Mouse (Mus musculus) stomach, embryonic 15.5 days (tissue): Measurements from ENCODE around the gene Fndc7. TPM values are rescaled to one million over a fixed set of nuclear protein-coding genes. Genes with fewer than 3 reads are reported as not detected.
A peak's percentile ranks its signal among the peaks of the same experiment; 100 is the strongest.
"Not testable (repeated sequence)": the region's sequence is repeated elsewhere in the genome, so short reads cannot be mapped to it uniquely, and the experiment has no call there.

Source experiments
- ATAC-seq: fragments of 200-750 bp; cut with Nextera tagmentation; 2 replicates; pipeline ENCODE4 v1.8.0; 2017; ENCODE audit warnings: low read depth, moderate number of reproducible peaks, moderate TSS enrichment; ENCODE audit not compliant: insufficient read depth, low FRiP score
- H3K27ac ChIP-seq: fragments of 300-500 bp; sonication (generic); 2 replicates; pipeline ENCODE4 v1.5.1; 2015; ENCODE audit warnings: mild to moderate bottlenecking, inconsistent platforms
- H3K27me3 ChIP-seq: fragments of 300-500 bp; sonication (generic); replicated peaks from 2 replicates; pipeline ENCODE4 v1.6.1; 2015; ENCODE audit warnings: inconsistent platforms
- H3K36me3 ChIP-seq: fragments of 300-500 bp; sonication (generic); 2 replicates; pipeline ENCODE4 v1.6.1; 2015; ENCODE audit warnings: inconsistent platforms
- H3K4me1 ChIP-seq: fragments of 300-500 bp; sonication (generic); 2 replicates; pipeline ENCODE4 v1.6.1; 2015; ENCODE audit warnings: inconsistent platforms
- H3K4me2 ChIP-seq: fragments of 300-500 bp; sonication (generic); 2 replicates; pipeline ENCODE4 v1.6.1; 2015; ENCODE audit warnings: mild to moderate bottlenecking, inconsistent platforms
- H3K4me3 ChIP-seq: fragments of 300-500 bp; sonication (generic); replicated peaks from 2 replicates; pipeline ENCODE4 v1.5.1; 2015; ENCODE audit warnings: inconsistent platforms
- H3K9ac ChIP-seq: fragments of 300-500 bp; sonication (generic); 2 replicates; pipeline ENCODE4 v1.6.1; 2015; ENCODE audit warnings: inconsistent platforms
- H3K9me3 ChIP-seq: fragments of 300-500 bp; sonication (generic); 2 replicates; pipeline ENCODE4 v1.6.1; 2016; ENCODE audit warnings: inconsistent platforms
- WGBS: fragments of 180-500 bp; shearing (Covaris S2); methylation state at CpG from one replicate; pipeline ENCODE4 v1.1.7; 2015; 5-methylcytosine and 5-hydroxymethylcytosine counted together
- polyA plus RNA-seq: library from polyadenylated mRNA; unstranded; fragments of >200 nt; fragmentation: Nextera tagmentation; extraction: Ambion mirVana; gene quantifications from 2 replicates; pipeline ENCODE4 v1.2.1, GENCODE M21; 2015

Fndc7 gene
- polyA plus RNA-seq, 1 experiment from 2014 or later: 0.14 TPM

- Histone ChIP-seq H3K9ac (no peak overlapping the region), H3K4me2 (no peak overlapping the region), H3K4me3 (no peak overlapping the region), H3K4me1 (peaks cover 30% of the 10 kb centered on the region; the same call in 1 of the 2 replicates), H3K27ac (no peak overlapping the region), H3K9me3 (no peaks in the 10 kb centered on the region), H3K36me3 (no peaks in the 10 kb centered on the region), H3K27me3 (no peaks in the 10 kb centered on the region)
- no peak; the same call in 1 of the 2 replicates for ATAC-seq
- 51% methylated on average over 3 of the region's 3 CpGs for WGBS
Measured at GRCm38 (mm10) chr3:108851554-108851953, 38.3 kb downstream of the Fndc7 start.

- Histone ChIP-seq H3K9ac (no peak overlapping the region), H3K27me3 (no peaks in the 10 kb centered on the region), H3K27ac (no peak overlapping the region), H3K9me3 (no peaks in the 10 kb centered on the region), H3K36me3 (no peaks in the 10 kb centered on the region), H3K4me1 (peaks cover 29% of the 10 kb centered on the region; the same call in 1 of the 2 replicates), H3K4me2 (no peak overlapping the region), H3K4me3 (no peak overlapping the region)
- no peak for ATAC-seq
- WGBS: 82% methylated on average over 2 of the region's 2 CpGs
Measured at GRCm38 (mm10) chr3:108851075-108851474, 38.7 kb downstream of the Fndc7 start.

GRCm38 (mm10) chr3:108850506-108850905 lies 39.3 kb downstream of the Fndc7 start:
- ATAC-seq: no peak
- no peak overlapping the region for H3K4me2 ChIP-seq
- WGBS: 27% methylated on average over 3 of the region's 3 CpGs
- H3K4me1 ChIP-seq: peaks cover 24% of the 10 kb centered on the region; the same call in 1 of the 2 replicates
- H3K4me3 ChIP-seq: no peak overlapping the region
- no peaks in the 10 kb centered on the region for H3K27me3 ChIP-seq
- H3K36me3 ChIP-seq: no peaks in the 10 kb centered on the region
- 0 out of 2 replicates have a peak overlapping the region, but pooled peaks have one; percentile 12 for H3K27ac ChIP-seq
- no peaks in the 10 kb centered on the region for H3K9me3 ChIP-seq
- H3K9ac ChIP-seq: no peak overlapping the region

- Histone ChIP-seq H3K9me3 (no peaks in the 10 kb centered on the region), H3K4me3 (no peak overlapping the region), H3K36me3 (no peaks in the 10 kb centered on the region), H3K4me1 (peaks cover 9% of the 10 kb centered on the region; the same call in 1 of the 2 replicates), H3K27ac (no peak overlapping the region), H3K9ac (no peak overlapping the region), H3K4me2 (no peak overlapping the region), H3K27me3 (no peaks in the 10 kb centered on the region)
- WGBS: 57% methylated on average over 3 of the region's 3 CpGs
- no peak for ATAC-seq
Measured at GRCm38 (mm10) chr3:108846616-108847015, 43.2 kb downstream of the Fndc7 start.

GRCm38 (mm10) chr3:108844521-108844920 lies 45.3 kb downstream of the Fndc7 start:
- H3K4me3 ChIP-seq: no peak overlapping the region
- 70% methylated on average over 5 of the region's 5 CpGs for WGBS

GRCm38 (mm10) chr3:108844026-108844425 lies 45.8 kb downstream of the Fndc7 start:
- Histone ChIP-seq H3K36me3 (no peaks in the 10 kb centered on the region), H3K4me1 (peaks cover 2% of the 10 kb centered on the region; the same call in 1 of the 2 replicates), H3K9ac (no peak overlapping the region), H3K4me3 (no peak overlapping the region), H3K9me3 (no peaks in the 10 kb centered on the region), H3K27ac (no peak overlapping the region), H3K27me3 (no peaks in the 10 kb centered on the region), H3K4me2 (no peak overlapping the region)
- ATAC-seq: no peak
- WGBS: 84% methylated on average over 6 of the region's 6 CpGs

More at GRCm38 (mm10) chr3:108844521-108844920, 45.3 kb downstream of the Fndc7 start:
- H3K9ac ChIP-seq: no peak overlapping the region
- H3K27me3 ChIP-seq: no peaks in the 10 kb centered on the region
- H3K36me3 ChIP-seq: no peaks in the 10 kb centered on the region
- H3K27ac ChIP-seq: no peak overlapping the region
- no peak for ATAC-seq
- H3K4me1 ChIP-seq: no peaks in the 10 kb centered on the region
- H3K9me3 ChIP-seq: no peaks in the 10 kb centered on the region
- H3K4me2 ChIP-seq: no peak overlapping the region

GRCm38 (mm10) chr3:108840716-108841054 lies 49.1 kb downstream of the Fndc7 start:
- Histone ChIP-seq H3K27me3 (no peaks in the 10 kb centered on the region), H3K27ac (no peak overlapping the region), H3K9ac (no peak overlapping the region), H3K9me3 (no peaks in the 10 kb centered on the region), H3K4me3 (no peak overlapping the region), H3K4me2 (no peak overlapping the region), H3K36me3 (no peaks in the 10 kb centered on the region; the same call in none of the 2 replicates), H3K4me1 (peaks cover 10% of the 10 kb centered on the region; the same call in 1 of the 2 replicates)
- WGBS: 53% methylated on average over 4 of the region's 4 CpGs
- 0 out of 2 replicates have a peak, but pooled peaks have one; percentile 8 for ATAC-seq

- peaks cover 10% of the 10 kb centered on the region; the same call in 1 of the 2 replicates for H3K4me1 ChIP-seq
- H3K9me3 ChIP-seq: no peaks in the 10 kb centered on the region
- WGBS: under 1% methylated on average over 56 of the region's 56 CpGs
- no peaks in the 10 kb centered on the region for H3K27me3 ChIP-seq
- no peaks in the 10 kb centered on the region; the same call in none of the 2 replicates for H3K36me3 ChIP-seq
- peak within 1 kb of the TSS; percentile 86 for H3K27ac ChIP-seq
- H3K9ac ChIP-seq: peak within 1 kb of the TSS; percentile 40
- H3K4me2 ChIP-seq: peak within 1 kb of the TSS; percentile 60
- ATAC-seq: peak; percentile 93
- H3K4me3 ChIP-seq: peak within 1 kb of the TSS; percentile 60
Measured at GRCm38 (mm10) chr3:108840000-108840715, 49.6 kb downstream of the Fndc7 start, which contains the start of gene Stxbp3. TSS of gene Stxbp3 (minus strand) at chr3:108840526.

- Histone ChIP-seq H3K4me2 (peak overlapping the region; percentile 60), H3K4me3 (peak overlapping the region; percentile 60), H3K27me3 (no peaks in the 10 kb centered on the region), H3K9me3 (no peaks in the 10 kb centered on the region), H3K27ac (peak overlapping the region; percentile 86), H3K4me1 (peaks cover 10% of the 10 kb centered on the region; the same call in 1 of the 2 replicates), H3K36me3 (no peaks in the 10 kb centered on the region; the same call in none of the 2 replicates), H3K9ac (peak overlapping the region; percentile 40)
- no peak for ATAC-seq
- 3% methylated on average over 8 of the region's 8 CpGs for WGBS
Measured at GRCm38 (mm10) chr3:108839647-108839999, 50.2 kb downstream of the Fndc7 start.

GRCm38 (mm10) chr3:108838980-108839379 lies 50.8 kb downstream of the Fndc7 start:
- Histone ChIP-seq H3K4me2 (peak overlapping the region; percentile 60), H3K4me3 (0 out of 2 replicates have a peak overlapping the region, but pooled peaks have one; percentile 8), H3K27ac (no peak overlapping the region), H3K27me3 (no peaks in the 10 kb centered on the region), H3K9ac (no peak overlapping the region), H3K9me3 (no peaks in the 10 kb centered on the region), H3K36me3 (no peaks in the 10 kb centered on the region; the same call in none of the 2 replicates), H3K4me1 (peaks cover 10% of the 10 kb centered on the region; the same call in 1 of the 2 replicates)
- 73% methylated on average over 7 of the region's 7 CpGs for WGBS
- no peak for ATAC-seq

GRCm38 (mm10) chr3:108836931-108837330 lies 52.9 kb downstream of the Fndc7 start:
- Histone ChIP-seq H3K9ac (no peak overlapping the region), H3K4me3 (no peak overlapping the region), H3K9me3 (no peaks in the 10 kb centered on the region), H3K36me3 (no peaks in the 10 kb centered on the region; the same call in none of the 2 replicates), H3K4me1 (peaks cover 10% of the 10 kb centered on the region; the same call in 1 of the 2 replicates), H3K27me3 (no peaks in the 10 kb centered on the region), H3K4me2 (no peak overlapping the region), H3K27ac (no peak overlapping the region)
- 90% methylated on average over 6 of the region's 6 CpGs for WGBS
- no peak for ATAC-seq

- not testable (repeated sequence) for H3K4me2 ChIP-seq, H3K4me1 ChIP-seq, H3K27me3 ChIP-seq, H3K9me3 ChIP-seq, H3K9ac ChIP-seq, H3K4me3 ChIP-seq, ATAC-seq, H3K36me3 ChIP-seq, H3K27ac ChIP-seq
- WGBS: 96% methylated on average over 1 of the region's 1 CpGs
Measured at GRCm38 (mm10) chr3:108833717-108834116, 56.1 kb downstream of the Fndc7 start.
